Mouse (Mus musculus): Measurements from ENCODE around the gene Hspa14.

DNA sequence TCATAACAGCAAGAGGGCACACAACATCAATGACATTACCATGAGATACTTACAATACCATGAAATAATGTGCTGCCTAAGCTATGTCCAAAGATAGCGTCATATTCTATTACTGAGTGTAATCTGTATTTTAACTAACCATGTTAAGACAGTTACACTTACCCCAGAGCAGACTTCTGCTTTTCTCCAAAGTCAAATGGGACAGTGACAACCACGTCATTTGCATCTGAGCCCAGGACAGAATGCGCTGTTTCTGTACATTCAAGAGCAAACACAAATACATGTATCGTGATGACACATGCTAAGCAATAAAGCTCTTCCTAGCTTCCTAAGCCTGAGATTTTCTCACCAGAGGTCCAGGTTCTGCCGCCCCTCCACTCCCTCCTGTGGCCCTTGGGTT, 11.7 kb downstream of the Hspa14 start:
- TF ChIP-seq CTCF (IDR thresholded peaks at IDR 0.05; ENCODE audit: extremely low read depth, insufficient read depth, insufficient read length, insufficient replicate concordance): no peak
- TF ChIP-seq POLR2A (IDR thresholded peaks at IDR 0.05; ENCODE audit: low read depth, low read length): no peak

All from spleen, adult 2 months (tissue).